Mouse (Mus musculus) MEL (cell line): Measurements from ENCODE around the gene Fcer1g. TPM values are rescaled to one million over a fixed set of nuclear protein-coding genes. Genes with fewer than 3 reads are reported as not detected.

ENCODE experiments used
- DNase-seq: peaks from one replicate; pipeline ENCODE4 v3.0.0; 2011; ENCODE audit warnings: low read depth, low spot score
- H3K27ac ChIP-seq: 2 replicates; pipeline ENCODE4 v1.5.1; 2012; ENCODE audit warnings: low read depth, mild to moderate bottlenecking, control low read depth, low read length, moderate library complexity; ENCODE audit not compliant: control insufficient read depth
- H3K27me3 ChIP-seq, 2 experiments: fragments of 150-350 bp in 1 of 2; sonication (generic) in 1 of 2; 2 replicates each; pipeline ENCODE4 v1.6.1; 2012; ENCODE audit warnings: low read length in 2 of 2, mild to moderate bottlenecking in 2 of 2, improper control_type of control experiment in 1 of 2, moderate library complexity in 1 of 2; ENCODE audit not compliant: insufficient read depth in 2 of 2, control insufficient read depth in 1 of 2
- H3K36me3 ChIP-seq, 2 experiments: 2 replicates each; pipeline ENCODE4 v1.6.1; 2012 to 2014; ENCODE audit warnings: low read length in 2 of 2, improper control_type of control experiment in 1 of 2, inconsistent platforms in 1 of 2, mild to moderate bottlenecking in 1 of 2; ENCODE audit not compliant: insufficient read depth in 2 of 2, control insufficient read depth in 1 of 2
- H3K4me1 ChIP-seq, 2 experiments: fragments of 150-350 bp in 1 of 2; sonication (generic) in 1 of 2; 2 replicates each; pipeline ENCODE4 v1.6.1; 2012; ENCODE audit warnings: low read length in 2 of 2, improper control_type of control experiment in 1 of 2, mild to moderate bottlenecking in 1 of 2; ENCODE audit not compliant: insufficient read depth in 2 of 2, control insufficient read depth in 1 of 2
- H3K4me3 ChIP-seq, 2 experiments: fragments of 150-350 bp in 1 of 2; sonication (generic) in 1 of 2; 2 replicates each; pipeline ENCODE4 v1.5.1; 2012; ENCODE audit warnings: low read depth in 2 of 2, low read length in 2 of 2, mild to moderate bottlenecking in 2 of 2, moderate library complexity in 2 of 2, control low read depth in 1 of 2, improper control_type of control experiment in 1 of 2; ENCODE audit not compliant: control insufficient read depth in 1 of 2, insufficient read depth in 1 of 2
- H3K79me2 ChIP-seq: 2 replicates; pipeline ENCODE4 v1.6.1; 2012; ENCODE audit warnings: mild to moderate bottlenecking, low read length, moderate library complexity; ENCODE audit not compliant: control insufficient read depth, poor library complexity, insufficient read depth
- H3K9ac ChIP-seq: 2 replicates; pipeline ENCODE4 v1.6.1; 2012; ENCODE audit warnings: low read depth, mild to moderate bottlenecking, control low read depth, low read length, moderate library complexity; ENCODE audit not compliant: control insufficient read depth, poor library complexity, severe bottlenecking
- H3K9me3 ChIP-seq: fragments of 150-350 bp; sonication (generic); replicated peaks from 2 replicates; pipeline ENCODE4 v1.6.1; 2012; ENCODE audit warnings: mild to moderate bottlenecking, low read length, improper control_type of control experiment, moderate library complexity; ENCODE audit not compliant: insufficient read depth
- CHD1 ChIP-seq: IDR thresholded peaks from 2 replicates; pipeline ENCODE4 v1.6.1; 2012; ENCODE audit warnings: low read depth, mild to moderate bottlenecking, inconsistent platforms, low read length, improper control_type of control experiment
- CHD2 ChIP-seq: IDR thresholded peaks from 2 replicates; pipeline ENCODE4 v1.6.1; 2011; ENCODE audit warnings: low read length, improper control_type of control experiment
- E2F4 ChIP-seq: IDR thresholded peaks from 2 replicates; pipeline ENCODE4 v1.6.1; 2011; ENCODE audit warnings: low read depth, low read length, improper control_type of control experiment, borderline replicate concordance
- GABPA ChIP-seq: IDR thresholded peaks from 2 replicates; pipeline ENCODE4 v1.6.1; 2012; ENCODE audit warnings: low read depth, mild to moderate bottlenecking, inconsistent platforms, low read length, improper control_type of control experiment, moderate library complexity
- GATA1 ChIP-seq: IDR thresholded peaks from 2 replicates; pipeline ENCODE4 v1.6.1; 2011; ENCODE audit warnings: low read depth, low read length, improper control_type of control experiment
- HCFC1 ChIP-seq: IDR thresholded peaks from 2 replicates; pipeline ENCODE4 v1.6.1; 2012; ENCODE audit warnings: low read depth, mild to moderate bottlenecking, inconsistent platforms, low read length, improper control_type of control experiment, moderate library complexity
- MAFK ChIP-seq: IDR thresholded peaks from 2 replicates; pipeline ENCODE4 v1.6.1; 2011; ENCODE audit warnings: low read depth, mild to moderate bottlenecking, low read length, improper control_type of control experiment, borderline replicate concordance
- MEF2A ChIP-seq: IDR thresholded peaks from 2 replicates; pipeline ENCODE4 v1.6.1; 2014; ENCODE audit warnings: low read depth, mild to moderate bottlenecking, inconsistent platforms, low read length, improper control_type of control experiment; ENCODE audit not compliant: poor library complexity, insufficient replicate concordance, severe bottlenecking; ENCODE audit errors: extremely low read depth
- MYC ChIP-seq: IDR thresholded peaks from 2 replicates; pipeline ENCODE4 v1.6.1; 2011; ENCODE audit warnings: low read depth, mild to moderate bottlenecking, low read length, improper control_type of control experiment, moderate library complexity
- POLR2A ChIP-seq, 2 experiments: IDR thresholded peaks; 2 replicates each; pipeline ENCODE4 v1.6.1; 2011 to 2012; ENCODE audit warnings: low read length in 2 of 2, mild to moderate bottlenecking in 2 of 2, control low read depth in 1 of 2, improper control_type of control experiment in 1 of 2, low read depth in 1 of 2, moderate library complexity in 1 of 2; ENCODE audit not compliant: control insufficient read depth in 1 of 2, insufficient read depth in 1 of 2, poor library complexity in 1 of 2
- POLR2AphosphoS2 ChIP-seq: IDR thresholded peaks from 2 replicates; pipeline ENCODE4 v1.6.1; 2011; ENCODE audit warnings: low read length, improper control_type of control experiment
- POLR2AphosphoS5 ChIP-seq: IDR thresholded peaks from 2 replicates; pipeline ENCODE4 v1.6.1; 2012; ENCODE audit warnings: low read depth, borderline replicate concordance, mild to moderate bottlenecking, inconsistent platforms, low read length, moderate library complexity, mixed read lengths
- RAD21 ChIP-seq: IDR thresholded peaks from 2 replicates; pipeline ENCODE4 v1.6.1; 2011; ENCODE audit warnings: mild to moderate bottlenecking, low read depth, low read length, improper control_type of control experiment
- SIN3A ChIP-seq: IDR thresholded peaks from 2 replicates; pipeline ENCODE4 v1.6.1; 2012; ENCODE audit warnings: low read length, improper control_type of control experiment, inconsistent platforms
- UBTF ChIP-seq: IDR thresholded peaks from 2 replicates; pipeline ENCODE4 v1.6.1; 2012; ENCODE audit warnings: low read depth, mild to moderate bottlenecking, inconsistent platforms, low read length, improper control_type of control experiment, moderate library complexity, borderline replicate concordance; ENCODE audit not compliant: insufficient read depth
- USF1 ChIP-seq: IDR thresholded peaks from 2 replicates; pipeline ENCODE4 v1.6.1; 2014; ENCODE audit warnings: low read depth, mild to moderate bottlenecking, inconsistent platforms, low read length, improper control_type of control experiment, moderate library complexity
- USF2 ChIP-seq, 2 experiments: IDR thresholded peaks; 2 replicates each; pipeline ENCODE4 v1.6.1; 2011 to 2012; ENCODE audit warnings: improper control_type of control experiment in 2 of 2, low read length in 2 of 2, borderline replicate concordance in 1 of 2, inconsistent platforms in 1 of 2, low read depth in 1 of 2, mild to moderate bottlenecking in 1 of 2; ENCODE audit not compliant: insufficient read depth in 1 of 2
- polyA plus RNA-seq, 2 experiments: library from polyadenylated mRNA; stranded (reverse) in 1 of 2; unstranded in 1 of 2; fragments of >175 nt in 1 of 2; fragments of >200 nt in 1 of 2; gene quantifications; 2 replicates each; pipeline versions ENCODE4 v1.2.1 to v1.2.4; 2012; ENCODE audit warnings: low replicate concordance in 2 of 2, low read depth in 1 of 2; ENCODE audit not compliant: insufficient read length in 2 of 2, insufficient read depth in 1 of 2, missing spikeins in 1 of 2
- total RNA-seq: library from RNA; depleted of rRNA; stranded (reverse); fragments of 300-350 nt; gene quantifications from 2 replicates; pipeline ENCODE4 v1.2.3, GENCODE M21; 2012

The Fcer1g gene
- total and polyA plus RNA-seq, 3 experiments = 0.62 to 1.1 TPM; not detected in 1

DNA sequence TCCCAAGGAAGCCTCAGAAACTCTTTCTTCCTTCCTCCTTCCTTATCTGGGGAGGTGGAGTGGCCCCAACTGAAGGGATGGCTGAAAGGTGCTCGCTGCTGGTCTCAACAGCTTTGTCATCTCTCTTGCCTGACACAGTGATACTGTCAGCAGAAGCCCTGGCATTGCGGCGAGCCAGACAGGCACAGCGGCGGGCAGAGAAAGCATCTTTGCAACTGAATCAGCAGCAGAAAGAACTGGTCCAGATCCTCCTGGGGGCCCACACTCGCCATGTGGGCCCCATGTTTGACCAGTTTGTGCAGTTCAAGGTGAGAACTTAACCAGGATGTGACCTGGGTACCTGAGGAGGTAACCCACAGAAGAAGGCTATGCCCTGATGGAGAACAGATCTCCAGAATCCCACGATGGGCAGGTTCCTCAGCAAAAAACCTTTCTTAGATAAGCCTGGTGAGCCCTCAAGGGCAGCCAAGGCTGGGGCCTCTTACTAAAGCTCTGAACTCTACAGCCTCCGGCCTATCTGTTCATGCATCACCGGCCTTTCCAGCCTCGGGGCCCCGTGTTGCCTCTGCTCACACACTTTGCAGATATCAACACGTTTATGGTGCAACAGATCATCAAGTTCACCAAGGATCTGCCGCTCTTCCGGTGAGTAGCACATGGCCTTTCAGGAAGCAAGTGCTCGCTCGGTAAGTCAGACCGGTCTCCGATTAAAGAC, 17.8 kb downstream of the Fcer1g start (continued):
- no peak for TF ChIP-seq CHD1
- no peak; the same call in 1 of the 2 replicates for TF ChIP-seq SIN3A
- TF ChIP-seq USF2 (IDR thresholded peaks at IDR 0.05; ENCODE audit: borderline replicate concordance in 1 of 2, insufficient read depth in 1 of 2, low read depth in 1 of 2, low read length in 2 of 2) = no peak

DNA sequence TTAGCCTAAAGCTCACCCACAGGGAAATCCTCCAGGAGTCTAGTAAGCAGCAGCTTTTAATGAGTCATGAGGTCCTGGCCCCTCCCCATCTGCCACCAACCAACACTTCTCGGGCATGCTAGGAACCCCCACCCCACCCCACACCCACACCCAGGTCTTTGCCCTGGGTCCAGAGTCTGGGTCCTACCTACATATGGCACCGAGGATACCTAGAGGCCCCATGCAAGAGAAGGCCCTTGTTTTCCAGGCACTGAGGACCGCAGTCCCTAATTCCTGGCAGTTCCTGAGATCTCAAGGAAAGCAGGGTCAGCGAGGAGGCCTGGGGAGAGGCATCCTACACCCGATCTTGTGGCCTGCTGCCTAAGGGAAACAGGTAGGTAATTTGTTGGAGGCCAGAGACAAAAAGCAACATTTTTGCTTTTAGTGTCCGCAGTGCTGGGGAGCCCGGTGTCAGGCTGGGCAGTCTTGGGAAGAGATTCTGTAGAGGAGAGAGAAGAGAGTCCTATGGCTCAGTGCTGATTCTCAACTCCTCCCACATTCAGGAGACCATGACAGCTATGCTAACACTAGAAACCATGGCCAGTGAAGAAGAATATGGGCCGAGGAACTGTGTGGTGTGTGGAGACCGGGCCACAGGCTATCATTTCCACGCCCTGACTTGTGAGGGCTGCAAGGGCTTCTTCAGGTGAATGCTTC, 20.2 kb downstream of the Fcer1g start, which contains the start of gene Nr1i3:
Nr1i3 (plus strand) TSS at position 170 of the 696 bp plus-strand sequence.
- no peak for DNase-seq
- peaks cover 0 to 20% of the 10 kb centered on the region in 2 experiments; a peak in 2 of 4 replicates for H3K36me3 ChIP-seq
- H3K27ac ChIP-seq = no peak within 1 kb of the TSS
- no peaks in the 10 kb centered on the region for H3K9me3 ChIP-seq
- no peaks in the 10 kb centered on the region for H3K27me3 ChIP-seq
- no peak within 1 kb of the TSS for H3K9ac ChIP-seq
- TF ChIP-seq CHD2 (no peak), GABPA (no peak), E2F4 (no peak), UBTF (no peak), MYC (no peak), POLR2AphosphoS2 (no peak), USF1 (no peak), MAFK (no peak), MEF2A (no peak), SIN3A (no peak), GATA1 (no peak), POLR2A (IDR thresholded peaks at IDR 0.05; ENCODE audit: control insufficient read depth in 1 of 2, insufficient read depth in 1 of 2, low read depth in 1 of 2, low read length in 2 of 2, poor library complexity in 1 of 2) (no peak)
- TF ChIP-seq, all 39 proteins: peak for 0
- Histone ChIP-seq H3K4me3 (no peak within 1 kb of the TSS), H3K4me1 (peaks cover 2 to 39% of the 10 kb centered on the region in 2 experiments; a peak in 3 of 4 replicates), H3K79me2 (no peaks in the 10 kb centered on the region)

DNA sequence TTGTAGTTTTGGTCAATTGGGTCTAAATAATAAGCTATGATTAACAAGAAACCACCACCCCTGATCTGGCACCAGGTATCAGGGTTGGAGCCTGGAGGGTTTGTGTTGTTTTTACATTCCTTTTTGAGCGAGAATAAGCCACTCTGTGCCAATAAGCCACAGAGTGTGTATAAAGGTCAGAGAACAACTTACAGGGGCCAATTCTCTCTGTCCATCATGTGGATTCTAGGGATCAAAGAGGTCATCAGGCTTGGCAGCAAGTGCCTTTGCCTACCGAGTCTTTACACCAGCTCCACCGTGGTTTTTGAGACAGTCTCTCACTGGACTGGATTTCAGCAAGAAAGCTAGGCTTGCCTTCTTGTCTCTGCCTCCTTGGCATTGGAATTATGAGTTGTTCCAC, 21.3 kb downstream of the Fcer1g start:
- Histone ChIP-seq H3K9me3 (no peaks in the 10 kb centered on the region), H3K9ac (no peak overlapping the region), H3K36me3 (peaks cover 0 to 23% of the 10 kb centered on the region in 2 experiments; a peak in 2 of 4 replicates), H3K27me3 (no peaks in the 10 kb centered on the region), H3K4me3 (no peak overlapping the region), H3K4me1 (peaks cover 5 to 41% of the 10 kb centered on the region in 2 experiments), H3K79me2 (no peaks in the 10 kb centered on the region), H3K27ac (no peak overlapping the region)
- no peak for TF ChIP-seq HCFC1
- no peak for TF ChIP-seq MAFK
- no peak for TF ChIP-seq UBTF
- no peak for TF ChIP-seq RAD21
- TF ChIP-seq POLR2AphosphoS5 = no peak
- DNase-seq = no peak
